Mouse (Mus musculus) left cerebral cortex, adult 18-20 months (tissue): ENCODE data around the gene Dlgap1. TPM values are rescaled to one million over a fixed set of nuclear protein-coding genes. Genes with fewer than 3 reads are reported as not detected.

Source experiments
- DNase-seq, 2 experiments: peaks; one replicate each; pipeline ENCODE4 v3.0.0; 2021 to 2022; ENCODE audit warnings: low spot score in 2 of 2, mixed read lengths in 1 of 2
- microRNA-seq, 2 experiments: library from miRNA; unstranded; fragments of <30 nt; microRNA quantifications; one replicate each; pipeline ENCODE4 v1.2.0; 2021
- total RNA-seq, 2 experiments: library from RNA; stranded (reverse); gene quantifications; 2 replicates each; pipeline ENCODE4 v1.2.3; 2021

Gene Dlgap1
- total RNA-seq, 2 experiments from 2014 or later, result 457 to 464 TPM

- no peak for DNase-seq
Measured at GRCm38 (mm10) chr17:70853436-70853905, 884.6 kb downstream of the Dlgap1 start, which contains the start of gene Tgif1. TSS of gene Tgif1 (minus strand) at chr17:70853546.

GRCm38 (mm10) chr17:70854021-70854420, 885.1 kb downstream of the Dlgap1 start:
- no peak for DNase-seq

GRCm38 (mm10) chr17:70856871-70857415, 888.1 kb downstream of the Dlgap1 start:
- DNase-seq, result no peak

GRCm38 (mm10) chr17:70858814-70859213, 889.9 kb downstream of the Dlgap1 start:
- DNase-seq, result no peak

- DNase-seq, result no peak
Measured at GRCm38 (mm10) chr17:70864117-70864516, 895.2 kb downstream of the Dlgap1 start.

GRCm38 (mm10) chr17:70864645-70865044, 895.8 kb downstream of the Dlgap1 start:
- no peak for DNase-seq

GRCm38 (mm10) chr17:70865060-70865604, 896.3 kb downstream of the Dlgap1 start:
- DNase-seq, result no peak

- DNase-seq, result no peak
Measured at GRCm38 (mm10) chr17:70866029-70866428, 897.2 kb downstream of the Dlgap1 start.

- no peak for DNase-seq
Measured at GRCm38 (mm10) chr17:70866538-70867114, 897.8 kb downstream of the Dlgap1 start.

- DNase-seq, result no peak
Measured at GRCm38 (mm10) chr17:70868577-70869229, 899.8 kb downstream of the Dlgap1 start.

- DNase-seq, result no peak
Measured at GRCm38 (mm10) chr17:70870581-70870980, 901.7 kb downstream of the Dlgap1 start.

Small RNA genes lying within 50 kb of the gene (microRNA-seq; reads per million reads assigned to microRNA genes)
- 0 reads per million in 2 experiments for gene Mir1195
